Mouse (Mus musculus): ENCODE measurements around the gene Scpep1. TPM values are rescaled to one million over a fixed set of nuclear protein-coding genes. Genes with fewer than 3 reads are reported as not detected.

Scpep1 gene
- polyA plus RNA-seq (2012; rRNA removed), result 24.3 and 25.1 TPM in 2 replicates

DNA sequence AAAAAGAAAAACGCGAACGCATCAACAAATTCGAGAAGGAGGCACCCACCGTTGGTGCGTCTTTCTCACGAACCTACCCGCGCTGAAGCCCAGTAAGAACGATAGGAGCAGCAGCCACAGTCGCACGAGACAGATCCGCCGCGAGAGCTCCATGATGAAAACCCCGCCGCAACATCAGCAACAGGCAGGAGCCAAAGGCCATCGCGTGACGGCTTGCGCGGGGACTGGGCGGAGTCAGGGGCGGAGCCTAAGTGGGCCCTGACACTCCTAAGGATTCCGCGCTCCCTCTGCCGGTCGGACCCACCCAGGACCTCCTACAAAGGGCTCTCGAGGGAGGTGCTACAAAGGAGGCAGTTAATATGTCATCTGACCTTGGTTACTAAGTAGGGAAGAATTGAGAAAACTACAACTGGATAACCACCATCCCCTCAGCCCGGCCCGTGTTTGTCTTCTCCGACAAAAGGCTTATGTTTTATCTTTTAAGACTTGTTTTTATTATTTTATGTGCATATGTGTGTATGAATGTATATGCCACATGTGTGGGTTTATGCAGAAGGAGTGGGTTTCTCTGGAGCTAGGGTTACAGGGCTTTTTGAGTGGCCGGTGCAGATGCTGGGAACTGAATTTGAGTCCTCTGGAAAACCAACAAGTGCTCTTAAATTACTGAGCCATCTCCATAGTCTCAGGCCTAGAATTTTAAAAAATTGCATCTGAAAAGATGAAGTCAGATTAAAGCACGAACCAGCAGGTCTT is at the start of gene Scpep1:
TSS of gene Scpep1 (minus strand) at position 249 of the 753 bp plus-strand sequence.

DNA sequence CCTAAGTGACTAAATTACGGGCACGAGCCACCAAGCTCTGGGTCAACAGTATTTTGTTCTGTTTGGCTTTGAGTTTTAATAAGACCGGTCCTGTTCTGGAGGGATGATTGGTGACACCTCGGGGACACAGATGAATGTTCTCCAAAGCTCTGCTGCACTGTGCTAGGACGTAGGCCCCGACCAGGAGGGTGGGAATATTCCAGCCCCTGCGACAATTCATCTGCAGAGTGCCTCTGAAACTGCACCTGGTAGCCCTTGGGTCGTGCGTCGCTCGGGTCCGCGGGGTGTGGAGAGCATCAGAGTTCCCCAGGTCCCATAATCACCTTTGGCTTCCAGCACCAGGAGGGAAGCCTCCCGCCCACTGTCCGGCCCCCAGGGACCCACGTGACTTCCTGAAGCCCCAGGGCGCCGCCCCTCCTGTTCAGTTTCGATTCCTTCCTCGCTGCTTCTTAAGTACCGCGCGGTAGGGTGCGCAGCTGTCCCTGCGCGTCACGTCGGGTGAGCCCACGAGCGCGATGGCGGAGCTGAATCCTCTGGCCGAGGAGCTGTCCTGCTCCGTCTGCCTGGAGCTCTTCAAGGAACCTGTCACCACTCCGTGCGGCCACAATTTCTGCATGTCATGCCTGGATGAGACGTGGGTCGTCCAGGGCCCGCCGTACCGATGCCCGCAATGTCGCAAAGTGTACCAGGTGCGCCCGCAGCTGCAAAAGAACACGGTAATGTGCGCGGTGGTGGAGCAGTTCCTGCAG is 43.9 kb upstream of the Scpep1 start, which contains the start of gene Trim25:
TSS of gene Trim25 (plus strand) at position 403 of the 749 bp plus-strand sequence.

GRCm38 (mm10) chr11:88970202-88970732 is 15.0 kb upstream of the Scpep1 start, which contains the start of gene Coil:
Gene Coil, plus strand, starts transcription at chr11:88970252.

DNA sequence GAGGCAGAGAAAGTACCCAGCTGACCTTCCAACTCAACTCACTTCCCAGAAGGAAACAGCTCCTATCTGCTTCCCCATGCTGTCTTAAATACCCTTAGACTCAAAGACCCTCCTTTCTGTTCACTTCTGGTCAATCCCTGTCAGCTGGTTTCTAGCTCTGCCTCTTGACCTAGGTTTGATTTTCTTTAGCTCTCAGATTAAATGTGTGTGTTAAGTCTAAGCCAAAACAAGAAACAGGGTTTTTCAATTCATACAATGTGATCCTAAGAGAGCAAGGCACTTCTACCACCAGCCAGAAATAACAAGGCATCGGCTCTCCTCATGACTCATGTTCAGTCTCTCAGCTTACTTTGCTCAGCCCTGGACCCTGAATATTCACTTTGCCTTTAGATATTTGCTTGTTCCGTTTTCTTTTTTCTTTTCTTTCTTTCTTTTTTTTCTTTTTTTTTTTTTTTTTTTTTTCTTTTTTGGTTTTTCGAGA is 11.7 kb upstream of the Scpep1 start, which contains the start of gene Elobl:
TSS of gene Elobl (minus strand) at position 51 of the 481 bp plus-strand sequence.

Other genes starting within 250 kb of the Scpep1 start
- 47.5 and 52.6 TPM in 2 replicates for gene Msi2, start 237.0 kb downstream of the Scpep1 start, polyA plus RNA-seq (2012; rRNA removed)
- gene Akap1, start 90.9 kb downstream of the Scpep1 start, polyA plus RNA-seq (2012; rRNA removed), result 60.1 and 62.0 TPM in 2 replicates
- gene Elobl, start 11.5 kb upstream of the Scpep1 start, polyA plus RNA-seq (2012; rRNA removed), result not detected in 2 replicates
- 32.1 and 33.5 TPM in 2 replicates for gene Coil, start 14.8 kb upstream of the Scpep1 start, polyA plus RNA-seq (2012; rRNA removed)
- 2.6 and 2.9 TPM in 2 replicates for gene Trim25, start 43.9 kb upstream of the Scpep1 start, polyA plus RNA-seq (2012; rRNA removed)
- gene Dgke, start 111.4 kb upstream of the Scpep1 start, polyA plus RNA-seq (2012; rRNA removed), result 22.2 and 22.8 TPM in 2 replicates
- 0.18 and 0.20 TPM in 2 replicates for gene Gm525, start 118.4 kb upstream of the Scpep1 start, polyA plus RNA-seq (2012; rRNA removed)

Data from central nervous system, embryonic 18 days (tissue).